Mouse (Mus musculus) 416B (cell line): Measurements from ENCODE around the gene Nkx1-2.

Experiments used
- DNase-seq: peaks from one replicate; pipeline ENCODE4 v3.0.0; 2011; ENCODE audit warnings: low read depth

Nkx1-2 gene

DNA sequence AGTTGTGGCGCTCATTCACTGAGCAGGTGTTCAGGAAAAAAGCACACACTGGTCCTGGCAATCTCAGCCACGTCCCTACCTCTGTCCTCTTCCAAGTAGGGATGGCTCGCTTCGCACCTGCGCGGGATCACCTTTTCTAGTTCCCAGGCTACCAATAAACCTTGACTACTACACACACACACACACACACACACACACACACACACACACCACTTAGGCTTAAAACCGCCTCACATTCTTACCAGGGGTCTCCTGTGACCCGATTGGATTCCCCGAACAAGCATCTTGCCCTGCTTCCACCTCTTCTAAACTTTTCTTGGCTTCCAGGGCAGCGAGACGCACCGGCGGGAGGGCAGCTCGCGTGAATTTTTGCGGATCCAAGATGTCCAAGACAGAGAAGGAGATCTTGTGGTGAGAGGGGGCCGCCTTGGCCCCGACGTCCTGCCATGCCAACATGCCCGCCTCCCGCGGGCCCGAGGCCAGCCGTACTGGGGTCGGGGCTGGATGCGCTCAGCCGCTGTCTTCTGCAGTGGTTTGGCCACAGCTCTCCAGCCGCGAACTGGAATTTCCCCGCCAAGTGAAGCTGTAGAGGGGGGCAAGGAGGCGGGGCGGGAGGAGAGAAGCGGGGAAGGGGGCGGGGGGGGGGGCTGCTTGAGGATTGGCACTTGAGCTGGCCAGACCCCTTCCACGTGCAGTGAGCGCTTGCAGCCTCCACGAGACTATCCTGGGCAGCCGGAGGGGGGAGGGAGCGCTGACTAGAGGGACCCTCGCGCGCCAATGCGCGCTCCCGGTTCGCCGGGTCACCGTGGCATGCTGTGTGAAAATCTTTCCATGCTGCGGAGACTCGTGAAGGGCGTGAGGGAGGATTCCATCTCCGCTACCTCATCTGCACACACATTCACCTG is at the start of gene Nkx1-2:
Gene Nkx1-2, minus strand, starts transcription at position 567 of the 905 bp plus-strand sequence.
- DNase-seq, result no peak

DNA sequence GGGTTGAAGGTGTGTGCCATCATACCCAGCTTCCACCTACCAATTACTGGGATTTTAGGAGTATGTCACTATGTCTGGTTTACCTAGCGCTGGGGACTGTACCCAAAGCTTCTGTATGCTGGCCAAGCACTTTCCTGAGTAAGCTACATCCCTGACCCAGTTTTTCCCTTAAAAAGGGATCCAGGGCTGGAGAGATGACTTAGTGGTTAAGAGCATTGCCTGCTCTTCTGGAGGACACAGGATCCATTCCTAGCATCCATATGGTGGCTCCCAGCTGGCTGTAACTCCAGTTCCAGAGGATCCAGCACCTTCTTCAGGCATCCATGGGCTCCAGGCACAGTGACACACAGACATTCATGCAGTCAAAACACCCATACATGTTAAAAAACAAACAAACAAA is 47.1 kb upstream of the Nkx1-2 start:
- no peak for DNase-seq

DNA sequence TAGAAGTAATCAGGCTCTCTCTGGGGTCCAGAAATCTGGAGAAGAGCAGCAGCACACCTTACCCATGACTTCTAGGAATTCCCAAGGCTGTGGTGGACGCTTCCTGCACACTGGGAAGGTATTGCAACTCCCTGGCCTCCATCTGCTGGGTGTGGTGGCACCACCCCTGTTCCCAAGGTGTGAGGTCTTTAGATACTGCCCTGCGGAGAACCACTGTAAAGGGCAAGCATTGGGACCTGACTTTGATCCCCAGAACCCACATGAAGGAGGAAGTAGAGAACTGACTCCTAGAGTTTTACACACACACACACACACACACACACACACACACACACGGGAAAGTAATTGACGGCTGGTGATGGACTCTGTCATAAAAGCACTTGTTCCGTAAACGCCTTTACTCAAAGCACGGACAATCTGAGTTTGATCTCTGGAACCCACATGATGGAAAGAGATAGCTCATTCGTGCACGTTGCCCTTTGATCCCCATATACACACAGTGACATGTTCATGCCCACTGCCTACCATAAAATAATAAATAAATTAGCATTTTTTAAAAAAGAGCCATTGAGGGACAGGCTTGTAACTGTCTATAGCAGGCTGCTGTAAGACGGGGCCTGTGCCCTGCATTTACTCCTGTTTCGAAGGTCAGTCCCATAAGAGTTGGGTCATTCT is 45.3 kb upstream of the Nkx1-2 start:
- DNase-seq, result no peak

DNA sequence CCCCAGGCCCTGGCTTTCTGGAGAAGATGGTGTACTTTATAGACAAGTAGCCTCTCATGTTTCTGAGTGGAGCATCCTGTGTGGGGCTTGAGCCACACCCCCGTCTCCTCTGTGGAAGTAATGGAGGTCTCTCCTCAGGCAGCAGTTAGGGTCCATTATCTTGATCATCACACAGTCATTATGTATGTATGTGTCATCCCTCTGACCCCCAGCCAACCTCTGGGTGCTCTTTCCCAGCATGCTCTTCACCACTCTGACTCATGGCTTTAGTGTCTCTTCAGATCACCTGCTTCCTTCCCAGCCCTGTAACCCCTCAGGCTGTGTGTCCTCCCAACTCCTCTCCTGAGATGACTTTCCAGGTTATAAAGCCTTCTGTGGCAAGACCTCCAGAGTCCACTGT is 42.2 kb upstream of the Nkx1-2 start:
- peak; percentile 50 for DNase-seq

DNA sequence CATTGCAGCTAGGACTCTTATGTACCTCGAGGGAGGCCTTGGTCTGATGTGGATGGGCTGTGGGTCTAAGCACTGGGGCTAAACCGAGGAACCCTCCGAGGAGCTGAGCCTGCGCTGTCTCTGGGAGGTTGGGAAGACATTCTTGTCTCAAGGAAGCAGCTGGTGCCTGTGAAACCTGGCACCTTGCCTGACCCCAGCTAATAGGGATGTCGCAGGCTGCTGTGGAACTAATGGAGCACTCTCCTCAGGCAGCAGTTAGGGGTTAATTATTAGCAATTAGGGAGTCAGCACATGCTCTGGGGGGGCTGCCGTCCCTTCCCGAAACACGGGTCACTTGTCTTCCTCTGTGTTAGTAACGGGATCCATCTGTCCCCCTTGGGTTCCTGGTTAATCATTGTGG is 41.5 kb upstream of the Nkx1-2 start:
- no peak for DNase-seq

DNA sequence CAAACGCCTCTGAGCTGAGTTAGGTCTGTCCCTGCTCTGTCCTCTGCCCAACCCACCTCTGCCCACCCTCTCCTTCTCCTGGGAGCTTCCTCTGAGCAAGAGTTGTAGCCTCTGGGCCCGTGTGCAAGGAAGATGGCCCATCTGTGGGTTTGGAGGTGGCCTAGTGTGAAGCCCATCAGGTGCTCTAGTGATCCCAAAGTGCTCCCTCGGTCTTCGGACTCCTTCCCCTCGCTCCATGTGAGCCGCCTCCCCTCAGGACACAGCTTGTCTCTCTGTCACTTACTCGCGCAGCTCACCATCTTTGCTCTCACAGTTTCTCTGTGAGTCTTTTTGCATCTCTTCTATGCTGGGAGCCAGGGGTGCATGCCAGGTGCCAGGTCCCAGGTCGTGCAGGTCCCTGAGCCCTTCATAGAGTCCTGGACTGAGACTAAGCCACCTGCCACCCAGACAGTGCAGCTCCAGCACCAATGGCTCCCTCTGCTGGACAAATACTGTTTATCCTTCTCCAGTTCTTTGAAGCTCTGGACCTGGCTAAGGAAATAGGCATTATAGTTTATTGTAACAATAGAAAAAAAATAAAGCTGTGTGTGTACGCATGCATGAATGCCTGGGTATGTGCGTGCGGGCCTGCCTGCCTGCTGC is 39.1 kb upstream of the Nkx1-2 start:
- peak; percentile 65 for DNase-seq

DNA sequence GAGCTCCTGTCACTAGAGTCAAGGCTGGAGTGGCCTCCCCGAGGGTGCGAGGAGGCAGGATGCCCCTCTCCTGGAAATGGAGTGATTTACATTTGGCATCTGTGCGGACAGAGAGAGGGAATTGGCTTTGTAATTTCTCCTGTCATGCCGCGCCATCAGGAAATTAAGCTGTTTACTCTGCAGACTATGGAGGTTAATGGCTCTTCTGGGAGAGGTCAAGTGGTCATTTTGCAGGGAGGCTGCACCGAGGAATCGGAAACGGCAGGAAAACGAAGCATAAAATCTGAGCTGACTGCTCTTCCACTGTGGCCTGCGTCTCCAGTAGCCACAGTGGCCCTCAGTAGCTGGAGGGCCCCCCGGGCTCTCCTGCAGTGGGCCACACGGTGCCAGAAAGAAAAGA is 37.9 kb upstream of the Nkx1-2 start:
- no peak for DNase-seq

DNA sequence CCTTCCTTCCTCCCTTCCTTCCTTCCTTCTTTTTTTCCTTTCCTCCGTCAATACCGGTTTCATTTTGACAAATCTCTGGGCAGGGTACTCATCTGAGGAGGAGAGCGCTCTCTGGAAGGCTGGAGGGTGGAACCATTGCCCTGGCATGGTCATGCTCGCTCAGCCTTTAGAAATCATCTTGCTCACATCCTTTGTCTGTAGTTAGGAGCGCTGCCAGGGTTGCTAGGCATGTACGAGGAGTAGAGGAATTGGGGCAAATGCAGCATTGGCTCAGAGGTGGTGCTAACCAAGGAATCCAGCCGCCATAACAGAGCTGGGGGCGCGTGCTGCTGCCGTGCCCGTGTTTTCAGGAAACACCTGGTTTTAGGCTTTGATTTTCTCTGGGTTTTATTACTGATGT is 31.9 kb upstream of the Nkx1-2 start:
- DNase-seq, result no peak

DNA sequence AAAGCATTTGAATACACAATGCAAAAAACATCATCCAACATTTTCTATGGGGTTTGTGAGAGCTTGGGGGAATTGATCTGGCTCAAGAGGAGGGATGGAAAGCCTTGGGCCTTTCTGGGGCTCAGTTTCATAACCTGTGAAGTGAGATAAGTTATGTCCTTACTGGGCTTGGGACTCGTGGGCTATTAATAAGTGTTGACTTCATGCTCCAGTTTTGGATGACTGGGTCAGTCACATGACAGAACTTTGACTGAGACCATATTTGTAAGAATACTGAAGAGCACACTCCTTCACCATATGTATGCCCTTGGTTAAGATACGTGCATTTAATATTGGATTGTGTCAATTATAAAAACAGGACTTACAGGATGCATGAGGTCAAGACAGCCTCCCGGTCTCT is 28.0 kb upstream of the Nkx1-2 start:
- no peak for DNase-seq

DNA sequence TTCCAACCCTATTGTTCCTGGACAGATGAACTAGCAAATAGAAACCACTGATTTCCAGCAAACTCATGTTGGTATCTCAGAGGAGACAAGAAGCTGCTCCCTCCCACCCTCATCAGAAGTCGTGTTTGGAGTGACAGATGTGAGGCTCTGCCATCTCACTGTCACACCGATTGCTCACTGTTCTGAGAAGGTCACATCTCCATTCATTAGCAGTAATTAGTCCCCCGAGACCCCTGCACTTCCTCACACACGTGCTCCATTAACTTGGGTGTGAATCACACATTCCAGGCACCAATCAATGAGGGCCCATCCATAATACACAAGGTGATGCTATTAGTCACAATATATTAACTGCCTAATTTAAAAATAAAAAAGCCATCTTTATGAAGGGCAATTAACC is 26.7 kb upstream of the Nkx1-2 start:
- DNase-seq, result no peak

DNA sequence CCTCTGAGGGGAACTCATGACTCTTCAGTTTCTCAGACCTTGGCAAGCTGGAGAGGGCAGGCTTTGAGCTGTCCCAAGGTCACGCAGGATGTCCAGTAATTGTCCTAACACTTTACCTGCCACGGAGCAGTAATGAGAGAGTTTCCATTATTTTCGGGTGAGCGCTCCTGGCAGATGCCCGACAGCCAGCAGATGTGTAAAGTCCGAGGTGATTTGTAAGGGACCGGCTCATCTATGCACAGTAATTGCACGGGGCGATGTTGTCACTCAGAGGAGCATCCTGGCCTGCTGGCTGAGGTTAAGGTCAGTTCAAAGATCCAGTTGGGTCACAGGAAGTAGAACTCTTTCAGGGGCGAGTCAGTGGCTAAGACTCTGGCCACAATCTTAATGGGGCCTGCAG is 24.7 kb upstream of the Nkx1-2 start:
- DNase-seq, result no peak

DNA sequence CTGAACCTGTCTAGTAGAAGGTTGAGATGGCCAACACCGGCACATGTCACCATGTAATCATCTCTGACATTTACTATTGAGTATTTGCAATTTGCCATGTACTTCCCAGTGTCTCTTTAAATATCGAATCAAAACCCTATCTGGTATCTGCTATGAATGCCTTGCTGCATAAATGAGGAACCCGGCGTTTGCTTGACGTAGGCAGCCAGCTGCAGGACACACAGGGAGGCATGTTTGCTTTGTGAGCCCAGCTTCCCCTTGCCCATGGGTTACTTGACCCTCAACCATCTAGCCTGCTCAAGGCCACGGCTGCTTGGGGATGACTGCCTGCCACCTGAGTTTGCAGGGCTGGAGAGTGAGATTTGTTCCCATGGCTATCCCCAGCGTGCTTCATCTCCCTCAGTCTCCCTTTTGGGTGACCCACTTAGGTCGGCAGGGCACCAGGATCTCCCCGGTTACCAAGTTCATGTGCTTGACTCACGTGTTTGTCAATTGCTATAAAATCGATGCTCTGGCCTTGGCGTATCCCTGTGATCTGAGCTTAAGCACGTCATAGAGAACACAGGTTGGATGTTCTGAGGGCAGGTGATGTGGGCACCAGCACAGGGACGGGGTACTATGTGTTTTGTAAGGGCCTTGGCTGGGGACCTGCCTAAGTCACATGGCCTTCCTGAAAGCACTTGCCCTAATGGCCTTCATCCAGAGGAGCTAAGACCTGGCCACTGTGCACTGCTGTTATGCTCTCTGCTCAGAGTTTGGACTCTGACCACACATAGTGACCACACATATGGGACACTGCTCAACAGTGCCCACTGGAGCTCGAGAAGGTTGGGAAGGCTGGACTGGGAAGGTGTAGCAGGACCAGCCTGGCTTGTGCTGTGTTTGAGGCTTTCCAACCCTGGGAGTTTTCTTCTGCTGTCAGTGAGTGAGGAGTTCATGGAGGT is 20.8 kb upstream of the Nkx1-2 start:
- no peak for DNase-seq

DNA sequence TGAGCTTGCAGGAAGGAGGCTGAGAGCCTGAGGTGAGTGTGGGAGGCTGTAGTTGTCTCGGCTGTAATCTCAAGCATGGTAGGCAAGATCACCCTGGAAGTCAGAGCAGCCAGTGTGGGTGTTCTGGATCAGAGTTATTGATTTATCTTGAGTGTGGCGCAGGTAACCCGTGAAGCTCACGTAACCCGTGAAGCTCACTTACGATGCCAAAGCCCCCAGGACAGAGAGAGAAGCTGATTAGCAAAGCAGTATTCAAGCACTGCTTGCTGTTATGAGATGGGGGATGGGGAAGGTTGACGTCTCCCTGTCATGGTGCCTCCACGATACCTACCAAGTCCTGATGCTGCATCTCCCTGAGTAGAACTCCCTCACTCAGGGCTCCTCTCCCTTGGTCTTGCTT is 20.1 kb upstream of the Nkx1-2 start:
- DNase-seq, result no peak

DNA sequence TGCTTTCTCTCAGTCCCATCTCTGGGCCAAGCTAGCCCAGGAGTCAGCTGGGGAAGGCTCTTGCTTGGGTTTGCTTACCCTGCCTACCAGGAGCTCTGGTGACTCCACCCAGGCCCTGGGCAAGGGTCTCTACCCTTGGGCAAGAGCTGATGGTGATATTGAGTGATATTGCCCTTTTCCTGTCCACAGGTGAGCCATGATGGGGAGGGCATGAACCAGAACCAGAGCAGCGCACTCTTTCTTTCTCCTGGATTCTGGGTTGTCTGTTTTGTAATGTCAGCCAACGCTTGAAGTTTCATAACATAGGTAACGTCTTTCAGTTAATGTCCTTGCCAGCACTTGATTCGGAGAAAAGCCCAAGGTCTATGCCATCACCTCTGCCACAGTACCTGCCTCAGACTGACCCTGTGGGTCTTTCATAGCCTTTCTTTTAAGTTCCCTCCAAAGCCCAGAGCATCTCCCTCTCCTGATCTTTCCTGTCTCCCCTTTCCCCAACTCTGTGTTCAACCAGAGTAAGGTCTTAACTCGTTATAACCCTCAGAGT is 17.7 kb upstream of the Nkx1-2 start:
- DNase-seq, result no peak

DNA sequence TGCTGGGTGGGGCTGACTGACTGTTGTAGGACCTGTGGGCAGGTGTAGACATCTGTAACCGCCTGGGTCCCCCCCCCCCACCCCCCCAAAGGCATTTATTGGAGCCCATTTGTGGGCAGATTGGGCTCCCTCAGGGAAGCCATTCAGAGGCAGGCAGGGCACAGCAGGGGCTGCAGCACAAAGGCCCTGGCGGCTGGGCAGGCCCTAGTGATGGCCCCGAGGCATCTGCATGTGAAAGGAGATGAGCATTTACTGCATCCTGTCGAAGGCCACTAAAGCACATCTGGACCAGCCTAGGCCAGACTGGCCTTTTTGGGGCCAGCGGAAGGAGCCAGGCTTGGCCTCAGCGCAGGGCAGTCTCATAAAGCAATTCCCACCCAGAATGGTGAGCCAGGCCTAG is 17.0 kb upstream of the Nkx1-2 start:
- DNase-seq, result no peak

DNA sequence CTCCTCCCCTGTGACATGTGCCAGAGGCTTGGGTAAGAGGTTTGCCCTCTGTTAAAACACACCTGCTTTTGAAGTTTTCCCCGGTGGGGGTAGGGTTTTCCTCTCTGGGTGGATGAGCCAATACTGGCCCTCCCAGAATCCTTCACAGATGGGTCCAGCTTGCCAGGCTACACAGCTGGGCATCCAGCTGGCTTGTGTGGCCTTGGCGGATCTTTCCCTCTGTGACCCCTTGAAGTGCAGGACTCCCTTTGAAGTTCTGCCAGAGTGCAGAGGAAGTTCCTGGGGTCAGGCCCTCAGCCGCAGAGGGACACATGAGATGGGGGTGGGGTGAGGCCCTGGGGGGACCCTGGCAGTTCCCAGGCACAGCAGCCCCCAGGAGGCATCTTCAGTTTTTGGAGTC is 15.9 kb upstream of the Nkx1-2 start:
- no peak for DNase-seq

DNA sequence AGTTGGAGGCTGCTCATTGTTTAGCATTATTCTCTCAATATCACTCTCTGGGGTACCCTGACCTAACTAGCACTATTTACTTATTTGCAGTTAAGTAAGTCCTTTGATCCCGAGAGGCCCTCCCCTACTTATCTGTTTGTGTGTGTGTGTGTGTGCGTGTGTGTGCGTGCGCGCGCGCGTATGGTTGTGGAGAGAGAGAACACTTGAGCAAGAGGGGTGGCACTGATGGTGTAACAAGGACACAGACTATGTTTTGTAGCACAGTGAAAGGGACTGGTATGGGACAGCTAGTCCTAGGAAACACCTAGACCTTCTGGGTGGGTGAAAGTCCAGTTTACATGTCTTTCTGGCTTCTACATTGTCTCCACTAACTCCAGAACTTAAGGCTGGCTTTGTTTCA is 12.1 kb upstream of the Nkx1-2 start:
- DNase-seq, result no peak

DNA sequence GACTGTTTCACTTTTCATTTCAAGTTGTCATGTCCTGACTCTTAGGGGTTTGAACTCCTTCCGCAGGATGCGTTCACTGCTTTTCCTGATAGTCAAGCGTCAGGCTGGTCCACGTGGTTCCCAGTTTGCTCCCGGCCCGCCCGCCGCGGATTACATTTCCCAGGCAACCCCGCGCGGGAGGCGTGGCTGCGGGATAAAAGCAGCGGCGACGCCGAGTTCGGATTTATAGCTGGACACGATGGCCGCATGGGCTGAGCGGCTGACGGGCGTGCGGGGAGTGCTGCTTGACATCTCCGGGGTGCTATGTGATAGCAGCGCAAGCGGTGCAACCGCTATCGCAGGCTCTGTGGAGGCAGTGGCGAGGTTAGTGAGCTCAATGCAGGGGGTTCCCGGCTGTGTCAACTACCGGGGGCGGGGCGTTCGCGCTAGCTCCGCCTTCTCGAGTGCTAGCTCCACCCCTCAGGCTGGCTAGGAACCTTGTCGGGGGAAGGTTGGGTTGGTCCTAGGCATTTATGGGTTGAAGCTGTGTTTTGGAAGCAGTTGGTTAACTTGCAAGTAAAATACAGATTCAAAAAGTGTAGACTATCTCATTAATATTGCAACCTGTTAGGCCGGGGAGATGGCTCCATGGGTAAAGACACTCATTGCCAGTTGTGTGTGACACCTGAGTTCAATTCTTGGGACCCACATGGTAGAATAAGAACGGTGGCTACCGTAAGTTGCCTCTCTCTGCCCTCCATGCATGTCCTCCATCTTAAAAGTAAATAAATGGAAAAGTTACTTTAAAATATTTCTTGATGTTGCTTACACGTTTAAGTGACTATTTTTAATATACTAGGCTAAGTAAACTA is 11.3 kb upstream of the Nkx1-2 start, which contains the start of gene Lhpp:
Gene Lhpp, plus strand, starts transcription at position 171 of the 851 bp plus-strand sequence.
- DNase-seq, result peak; percentile 87

DNA sequence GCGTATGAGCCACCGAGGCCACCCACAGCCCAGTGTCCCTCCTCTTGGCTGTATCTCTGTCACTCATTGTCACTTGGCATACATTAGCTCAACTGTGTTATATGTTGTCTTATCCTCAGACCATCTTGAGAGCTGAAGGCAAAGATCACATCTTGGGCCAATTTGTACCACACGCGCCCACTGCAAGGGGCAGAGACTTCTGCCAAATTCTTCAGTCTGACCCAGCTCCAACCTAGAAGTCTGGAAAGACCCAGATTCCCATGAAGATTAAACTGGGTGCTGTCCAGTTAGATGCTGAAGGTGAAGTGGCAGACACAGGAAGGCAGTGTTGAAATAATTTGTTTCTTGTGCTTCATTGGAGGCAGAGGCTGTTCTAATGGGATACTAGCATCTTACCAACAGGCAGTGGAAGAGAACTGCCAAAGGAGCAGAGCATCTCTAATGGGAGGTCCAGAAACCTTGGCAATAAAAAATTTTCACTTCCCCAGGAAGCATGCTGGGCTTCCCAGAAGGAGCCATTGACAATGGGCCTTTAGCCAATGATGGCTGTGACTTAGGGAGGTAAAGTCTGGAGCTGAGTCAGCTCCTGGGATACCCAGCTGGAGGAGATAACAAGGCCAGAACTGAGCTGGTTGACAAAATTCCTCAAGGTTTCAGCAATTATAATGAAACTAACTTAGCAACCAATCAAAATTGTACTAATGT is 9.0 kb upstream of the Nkx1-2 start:
- DNase-seq, result no peak

DNA sequence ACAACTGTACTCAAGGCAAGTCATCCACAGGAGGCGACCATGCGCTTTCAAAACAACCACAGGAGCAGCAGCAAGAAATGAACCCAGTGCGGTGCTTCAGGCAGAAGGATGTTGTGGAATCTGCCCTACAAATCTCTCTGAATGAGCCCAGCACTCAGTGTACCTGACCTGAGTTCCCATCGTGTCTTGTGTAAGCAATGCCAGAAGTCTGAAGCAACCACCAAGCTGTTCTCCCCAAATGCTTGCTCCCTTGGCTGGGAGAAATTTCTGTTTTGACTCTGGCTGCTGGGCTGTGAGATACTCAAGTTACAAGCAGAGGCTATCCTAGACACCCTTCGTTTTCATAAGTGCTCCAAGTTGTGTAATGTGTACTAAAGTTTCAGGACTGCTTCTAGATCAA is 6.3 kb upstream of the Nkx1-2 start:
- no peak for DNase-seq
